17 mouse cellular contexts compared by ENCODE assay signal in genomic region chr8:110416931-110417330, GRCm38 (mm10).
"Had no signal": no experiment of that assay in that cellular context is flagged by ENCODE, and none has a peak within 500 bp of the region (broad histone marks: within the 10 kb centered on the region; RNA-seq: fewer than 3 reads in every experiment).

No protein-coding gene starts in this region.

- ATAC-seq: hindbrain, embryonic 16.5 days; inflammation-experienced regulatory T-cells, adult 6 months; intestine, embryonic 15.5 days; intestine, postnatal 0 days; liver, postnatal 0 days had no signal

- DNase-seq: gastrocnemius, postnatal 10 days; gastrocnemius, postnatal 25 days; heart, adult 2 months; heart, postnatal 10 days; heart, postnatal 4 days; kidney, adult 18-20 months; kidney, adult 8-10 months; kidney, postnatal 10 days; kidney, postnatal 25 days; kidney, postnatal 4 days; liver; liver, embryonic 13.5 days; liver, postnatal 0 days had no signal
